Mouse (Mus musculus): Measurements from ENCODE around the gene Trp53inp2.

DNA sequence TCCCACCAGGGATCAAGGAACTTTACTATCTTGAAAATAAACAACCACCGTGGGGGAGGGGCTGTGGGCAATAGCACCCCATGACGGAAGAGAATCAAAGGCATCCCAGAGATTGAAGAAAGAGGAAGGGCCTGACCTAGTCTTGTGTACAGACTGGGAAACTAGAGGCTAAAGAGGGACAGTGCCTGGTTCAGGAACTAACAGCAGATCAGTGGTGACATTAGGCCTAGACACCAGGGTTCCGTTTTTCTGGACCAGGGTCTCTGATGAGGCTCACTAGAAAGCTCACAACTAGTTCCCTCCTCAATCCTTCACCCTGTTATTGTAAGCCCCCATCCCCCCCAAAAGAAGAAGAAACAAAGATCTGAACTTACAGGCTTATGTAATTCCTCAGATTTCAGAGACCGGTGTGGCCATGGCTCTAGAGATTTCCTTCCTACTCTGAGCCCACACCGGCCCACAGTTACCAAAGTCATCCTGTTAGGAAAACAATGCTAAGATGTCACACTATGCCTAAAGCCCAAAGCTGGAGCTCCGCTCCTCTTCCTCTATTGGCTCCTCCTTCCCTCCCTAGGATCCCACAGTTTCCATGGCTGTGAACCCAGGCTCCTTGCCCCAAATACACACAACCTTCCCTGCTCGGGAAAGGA lies 13.1 kb upstream of the Trp53inp2 start:
- TF ChIP-seq CTCF (IDR thresholded peaks at IDR 0.05; ENCODE audit: borderline replicate concordance, extremely low read depth, insufficient read depth, insufficient read length) (no peak), POLR2A (IDR thresholded peaks at IDR 0.05; ENCODE audit: borderline replicate concordance, extremely low read depth, insufficient read depth, insufficient read length, poor library complexity, severe bottlenecking) (no peak)
